Mouse (Mus musculus) left cerebral cortex, postnatal 10 days (tissue): Measurements from ENCODE around the gene Rab11fip3. TPM values are rescaled to one million over a fixed set of nuclear protein-coding genes. Genes with fewer than 3 reads are reported as not detected.
A peak's percentile ranks its signal among the peaks of the same experiment; 100 is the strongest.
"Not testable (repeated sequence)": the region's sequence is repeated elsewhere in the genome, so short reads cannot be mapped to it uniquely, and the experiment has no call there.

Source experiments
- DNase-seq, 2 experiments: peaks; one replicate each; pipeline ENCODE4 v3.0.0; 2021 to 2022; ENCODE audit warnings: low spot score in 2 of 2, mixed read lengths in 1 of 2; ENCODE audit errors: extremely low spot score in 1 of 2
- intact Hi-C: fragments of 180-260 bp; cut with DNase I; formaldehyde crosslinking; loops from one replicate; pipeline ENCODE4 v1.15.1; 2025
- total RNA-seq, 2 experiments: library from RNA; stranded (reverse); gene quantifications; 2 replicates each; pipeline ENCODE4 v1.2.3; 2021

Gene Rab11fip3
- total RNA-seq, 2 experiments from 2014 or later, result 67.5 to 73.8 TPM

- DNase-seq, result no peak
- intact Hi-C loops, result no loop called here
Observed at GRCm38 (mm10) chr17:26046253-26046997, 22.9 kb downstream of the Rab11fip3 start.

GRCm38 (mm10) chr17:26045285-26045684, 24.1 kb downstream of the Rab11fip3 start:
- no peak for DNase-seq
- intact Hi-C loops, result no loop called here

- peak; percentile 84 to 87 for DNase-seq
- intact Hi-C loops, result no loop called here
Observed at GRCm38 (mm10) chr17:26043249-26043636, 26.1 kb downstream of the Rab11fip3 start.

GRCm38 (mm10) chr17:26042599-26043248, 26.6 kb downstream of the Rab11fip3 start:
- intact Hi-C loops, result no loop called here
- DNase-seq, result peak; percentile 32 to 38

GRCm38 (mm10) chr17:26041111-26041802, 28.1 kb downstream of the Rab11fip3 start:
- DNase-seq, result peak in 1 of 2 experiments; percentile 69
- intact Hi-C loops, result loop anchor here (2.0 kb wide), 1 partner anchor 50 kb away; the partner anchor contains the start of gene Decr2

- intact Hi-C loops, result loop anchor here (2.0 kb wide), 1 partner anchor 50 kb away; the partner anchor contains the start of gene Decr2
- DNase-seq, result not testable (repeated sequence)
Observed at GRCm38 (mm10) chr17:26040711-26041110, 28.6 kb downstream of the Rab11fip3 start.

GRCm38 (mm10) chr17:26032037-26032436, 37.3 kb downstream of the Rab11fip3 start:
- intact Hi-C loops, result no loop called here

GRCm38 (mm10) chr17:26031583-26031982, 37.8 kb downstream of the Rab11fip3 start:
- intact Hi-C loops, result no loop called here
- no peak for DNase-seq

More at GRCm38 (mm10) chr17:26032037-26032436, 37.3 kb downstream of the Rab11fip3 start:
- no peak for DNase-seq

GRCm38 (mm10) chr17:26028261-26028660, 41.1 kb downstream of the Rab11fip3 start:
- intact Hi-C loops, result no loop called here
- DNase-seq, result no peak

- intact Hi-C loops, result no loop called here
- DNase-seq, result no peak
Observed at GRCm38 (mm10) chr17:26024674-26025073, 44.7 kb downstream of the Rab11fip3 start.

GRCm38 (mm10) chr17:26023966-26024365, 45.4 kb downstream of the Rab11fip3 start:
- intact Hi-C loops, result no loop called here

GRCm38 (mm10) chr17:26023181-26023580, 46.2 kb downstream of the Rab11fip3 start:
- DNase-seq, result no peak
- intact Hi-C loops, result no loop called here

More at GRCm38 (mm10) chr17:26023966-26024365, 45.4 kb downstream of the Rab11fip3 start:
- DNase-seq, result no peak

GRCm38 (mm10) chr17:26021728-26022341, 47.5 kb downstream of the Rab11fip3 start:
- no peak for DNase-seq
- intact Hi-C loops, result no loop called here

GRCm38 (mm10) chr17:26020848-26021347, 48.5 kb downstream of the Rab11fip3 start:
- intact Hi-C loops, result no loop called here
- DNase-seq, result no peak

- intact Hi-C loops, result no loop called here
- DNase-seq, result no peak
Observed at GRCm38 (mm10) chr17:26018388-26018787, 51.0 kb downstream of the Rab11fip3 start.

GRCm38 (mm10) chr17:26017949-26018348, 51.4 kb downstream of the Rab11fip3 start:
- DNase-seq, result no peak
- intact Hi-C loops, result no loop called here

- DNase-seq, result no peak
- intact Hi-C loops, result no loop called here
Observed at GRCm38 (mm10) chr17:26017021-26017420, 52.3 kb downstream of the Rab11fip3 start.

GRCm38 (mm10) chr17:26013711-26014110, 55.6 kb downstream of the Rab11fip3 start:
- DNase-seq, result no peak
- intact Hi-C loops, result loop anchor here (5.0 kb wide), 2 partner anchors 54 to 79 kb away; partner anchors contain the start of genes Decr2 and Rab11fip3
